Mouse (Mus musculus) R1 (cell line): ENCODE results near the gene Cd86.

Experiments used
- DNase-seq: peaks from one replicate; pipeline ENCODE4 v3.0.0-alpha.2; 2018; ENCODE audit warnings: low read depth, low spot score

Cd86 gene

GRCm38 (mm10) chr16:36598265-36598664 lies 67.6 kb downstream of the Cd86 start:
- no peak for DNase-seq

GRCm38 (mm10) chr16:36596671-36597410 lies 69.0 kb downstream of the Cd86 start:
- DNase-seq, result no peak

DNA sequence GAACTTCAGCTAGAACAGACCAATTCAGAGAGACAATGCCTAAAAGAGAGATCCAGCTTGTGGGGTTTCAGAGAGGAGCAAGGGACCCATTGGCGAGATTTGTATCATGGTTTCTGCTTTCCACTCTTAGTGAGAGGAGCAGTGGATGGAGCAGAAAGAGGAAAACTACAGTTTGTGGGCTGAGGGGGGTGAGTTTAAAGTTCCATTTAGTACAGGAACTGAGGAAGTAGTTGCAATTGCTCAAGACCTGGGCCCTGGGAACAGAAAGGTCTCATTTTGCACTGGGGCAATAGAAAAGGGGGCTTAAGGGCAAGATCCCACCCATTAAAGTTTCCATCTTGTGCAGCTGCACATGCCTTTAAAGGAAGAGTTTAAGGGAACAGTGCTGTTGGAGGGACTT lies 76.0 kb downstream of the Cd86 start:
- no peak for DNase-seq

DNA sequence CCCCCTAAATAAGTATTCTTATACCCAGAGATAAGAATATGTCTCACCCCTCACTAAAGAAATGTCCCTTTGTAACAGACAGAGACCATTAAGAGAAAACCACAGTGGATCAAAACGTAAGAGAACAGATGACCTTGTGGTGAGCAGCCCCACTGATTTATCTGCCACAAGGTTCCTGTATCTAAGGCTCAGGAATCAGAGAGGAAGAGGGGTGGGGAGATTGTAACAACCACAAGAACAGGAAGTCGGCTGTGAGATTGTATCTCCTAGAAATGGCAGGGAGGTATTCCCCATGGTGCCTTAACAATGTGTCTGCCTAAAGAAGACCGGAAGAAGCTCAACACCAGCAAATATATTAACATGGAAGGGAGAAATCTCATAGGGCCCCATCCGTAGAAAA lies 77.9 kb downstream of the Cd86 start:
- DNase-seq, result no peak

GRCm38 (mm10) chr16:36582073-36582472 lies 83.8 kb downstream of the Cd86 start:
- DNase-seq, result no peak

DNA sequence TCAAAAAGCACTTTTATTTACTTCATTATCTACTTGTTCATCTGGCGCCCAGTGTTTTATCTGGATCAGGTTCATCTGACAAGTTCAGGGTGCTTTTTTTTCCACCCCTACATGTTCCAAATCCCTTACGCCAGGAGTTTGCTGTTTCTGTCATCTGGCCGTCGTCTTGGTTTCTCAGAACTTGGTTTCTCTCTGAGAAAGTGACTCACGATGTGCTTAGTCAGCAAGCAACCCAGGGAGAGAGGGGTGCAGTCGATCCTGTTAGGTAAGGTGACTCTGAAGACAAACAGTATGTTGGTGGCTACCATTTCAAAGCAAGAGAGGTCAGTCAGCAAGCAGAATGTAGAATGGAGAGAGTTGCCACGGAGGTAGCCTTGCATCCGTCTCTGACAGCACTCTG lies 93.9 kb downstream of the Cd86 start:
- DNase-seq, result no peak

DNA sequence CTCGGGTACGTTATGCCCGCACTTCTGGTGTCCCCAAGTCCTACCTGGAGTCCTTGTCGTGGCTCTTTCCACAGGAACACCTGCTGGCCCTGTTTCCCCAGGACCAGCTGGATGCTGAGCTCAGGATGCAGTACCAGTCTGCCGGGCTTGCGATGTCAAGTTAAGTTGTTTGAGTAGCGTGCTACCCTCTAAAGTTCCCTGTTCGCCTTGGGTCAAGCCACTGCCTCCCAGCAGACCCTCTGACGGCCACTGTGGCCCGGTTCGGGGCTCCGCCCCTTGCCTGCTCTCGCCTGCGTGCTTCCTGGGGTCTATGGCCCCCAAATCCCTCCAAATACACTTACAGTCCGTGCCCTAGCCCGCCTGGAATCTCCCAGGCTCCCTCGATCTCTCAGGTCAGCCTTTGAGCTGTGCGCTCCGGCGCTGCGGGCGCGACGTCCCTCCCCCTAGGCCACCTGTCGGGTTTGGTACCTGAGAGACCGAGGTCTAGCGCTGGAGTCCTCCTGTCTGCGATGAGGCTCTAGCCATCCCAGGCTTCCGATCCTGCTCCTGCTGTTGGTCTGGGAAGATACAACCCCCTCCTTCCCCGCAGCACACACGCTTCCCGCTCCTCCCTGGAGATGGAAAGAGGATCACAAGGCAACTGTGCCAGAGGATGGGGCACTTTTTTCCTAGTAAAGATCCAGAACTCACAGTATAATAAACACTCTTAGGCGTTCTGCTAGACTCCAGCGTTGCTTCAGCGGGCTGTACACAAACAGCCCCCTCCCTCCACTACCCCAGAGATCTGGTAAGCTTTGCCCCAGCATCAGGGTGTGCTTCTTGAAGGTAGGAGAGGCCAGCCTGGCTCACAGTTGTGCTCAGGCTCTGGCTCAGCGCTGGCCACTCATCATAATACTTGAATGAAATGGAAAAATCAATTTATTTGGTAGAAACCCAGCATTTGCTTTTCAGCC lies 104.2 kb downstream of the Cd86 start, which contains the start of gene Casr:
Casr (minus strand) TSS at position 756 of the 953 bp plus-strand sequence.
- peak; percentile 23 for DNase-seq

DNA sequence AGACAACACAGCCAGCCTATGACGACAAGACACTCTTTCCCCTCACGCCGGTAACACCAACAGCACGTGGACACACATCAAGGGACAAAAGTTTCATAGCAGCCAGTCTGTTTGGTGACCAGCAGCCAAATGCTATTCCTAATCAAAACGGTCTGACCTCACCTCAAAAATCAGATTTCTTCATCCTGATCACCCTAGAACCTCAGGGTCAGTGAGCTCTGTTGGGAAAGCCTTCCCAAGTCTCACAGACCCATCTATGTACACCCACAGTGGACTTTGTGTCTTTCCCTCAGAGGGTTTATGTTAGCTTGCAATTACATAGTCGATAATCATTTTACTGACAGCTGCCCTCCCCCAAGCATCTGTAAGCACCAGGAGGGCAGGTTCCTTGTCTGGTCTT lies 106.3 kb downstream of the Cd86 start:
- no peak for DNase-seq

DNA sequence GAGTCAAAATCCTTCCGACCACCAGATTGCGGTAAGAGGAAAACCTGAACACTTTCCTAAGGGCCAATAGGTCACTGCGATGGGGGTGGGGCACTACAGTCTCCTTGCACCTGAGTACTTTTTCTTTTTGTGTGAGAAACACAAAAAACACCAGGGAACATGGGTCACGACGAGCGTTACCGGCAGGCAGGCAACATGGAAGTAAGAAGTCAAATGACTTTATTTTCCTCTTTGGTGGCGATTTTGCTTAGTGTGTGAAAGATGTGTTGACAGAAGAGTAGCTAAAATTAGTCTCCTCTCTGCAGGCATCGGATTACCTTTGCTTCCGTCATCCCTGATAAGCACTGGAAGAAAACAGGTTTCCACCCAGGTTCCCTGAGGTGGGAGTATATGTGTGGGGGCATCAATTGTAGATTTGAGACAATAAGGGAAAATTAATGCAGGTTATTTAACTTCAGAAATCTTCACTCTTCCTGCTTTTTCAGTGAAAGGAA lies 110.2 kb downstream of the Cd86 start:
- DNase-seq, result no peak
